Mouse (Mus musculus) ovary, postnatal 10 days (tissue): ENCODE measurements around the gene Tent4b.
"Not testable (repeated sequence)": the region's sequence is repeated elsewhere in the genome, so short reads cannot be mapped to it uniquely, and the experiment has no call there.

Experiments used
- DNase-seq: peaks from one replicate; pipeline ENCODE4 v3.0.0; 2022; ENCODE audit warnings: low spot score

Tent4b gene

GRCm38 (mm10) chr8:88198945-88199571 lies at the start of gene Tent4b:
Gene Tent4b, plus strand, starts transcription at chr8:88199213.
- DNase-seq = peak; percentile 83

- DNase-seq = no peak
Observed at GRCm38 (mm10) chr8:88150910-88151371, 48.1 kb upstream of the Tent4b start.

GRCm38 (mm10) chr8:88160237-88160995 lies 38.6 kb upstream of the Tent4b start:
- no peak for DNase-seq

GRCm38 (mm10) chr8:88161439-88161838 lies 37.6 kb upstream of the Tent4b start:
- peak; percentile 13 for DNase-seq

- no peak for DNase-seq
Observed at GRCm38 (mm10) chr8:88175264-88175663, 23.7 kb upstream of the Tent4b start.

- no peak for DNase-seq
Observed at GRCm38 (mm10) chr8:88177291-88177690, 21.7 kb upstream of the Tent4b start.

GRCm38 (mm10) chr8:88183121-88183520 lies 15.9 kb upstream of the Tent4b start:
- no peak for DNase-seq

GRCm38 (mm10) chr8:88184914-88185313 lies 14.1 kb upstream of the Tent4b start:
- DNase-seq = no peak

- DNase-seq = no peak
Observed at GRCm38 (mm10) chr8:88185716-88186115, 13.3 kb upstream of the Tent4b start.

- DNase-seq = no peak
Observed at GRCm38 (mm10) chr8:88197328-88197727, 1.7 kb upstream of the Tent4b start.

GRCm38 (mm10) chr8:88198551-88198944 lies 465 bp upstream of the Tent4b start:
- no peak for DNase-seq

- peak; percentile 9 for DNase-seq
Observed at GRCm38 (mm10) chr8:88199700-88200601, 938 bp downstream of the Tent4b start.

GRCm38 (mm10) chr8:88200724-88201495 lies 1.9 kb downstream of the Tent4b start:
- DNase-seq = no peak

- DNase-seq = no peak
Observed at GRCm38 (mm10) chr8:88201641-88202040, 2.6 kb downstream of the Tent4b start.

- no peak for DNase-seq
Observed at GRCm38 (mm10) chr8:88206016-88206415, 7.0 kb downstream of the Tent4b start.

GRCm38 (mm10) chr8:88207121-88207821 lies 8.3 kb downstream of the Tent4b start:
- no peak for DNase-seq

- DNase-seq = not testable (repeated sequence)
Observed at GRCm38 (mm10) chr8:88209930-88210827, 11.2 kb downstream of the Tent4b start.

- DNase-seq = no peak
Observed at GRCm38 (mm10) chr8:88221353-88221752, 22.3 kb downstream of the Tent4b start.

GRCm38 (mm10) chr8:88225358-88225757 lies 26.3 kb downstream of the Tent4b start:
- no peak for DNase-seq

GRCm38 (mm10) chr8:88227851-88228250 lies 28.8 kb downstream of the Tent4b start:
- DNase-seq = no peak
